Mouse (Mus musculus): ENCODE measurements around the gene Wnt9b.

Wnt9b gene

GRCm38 (mm10) chr11:103685261-103685736, 64.3 kb downstream of the Wnt9b start:
- peak; percentile 84 for DNase-seq (ENCODE audit: extremely low read depth, insufficient read length, low spot score)

GRCm38 (mm10) chr11:103683667-103684334, 65.8 kb downstream of the Wnt9b start:
- peak; percentile 58 for DNase-seq (ENCODE audit: extremely low read depth, insufficient read length, low spot score)

All from 3134 (cell line).